Mouse (Mus musculus) megakaryocyte progenitor cell, adult 5-6 weeks (primary cell): ENCODE data around the gene Tnc. TPM values are rescaled to one million over a fixed set of nuclear protein-coding genes. Genes with fewer than 3 reads are reported as not detected.

Source experiments
- ATAC-seq: replicated peaks from 2 replicates; pipeline ENCODE4 v1.8.0; 2016; ENCODE audit warnings: mild to moderate bottlenecking, moderate TSS enrichment, inconsistent platforms; ENCODE audit not compliant: poor library complexity
- total RNA-seq, 2 experiments: library from RNA; stranded (forward) in 1 of 2; stranded (reverse) in 1 of 2; fragments of 157-497, 149-512 nt in 1 of 2; fragments of 200-1000 nt in 1 of 2; gene quantifications; 2 replicates each; pipeline versions ENCODE4 v1.2.3 to v1.2.4; 2015 to 2017

The Tnc gene
- total RNA-seq, 2 experiments from 2014 or later = 0.02 to 0.08 TPM

- ATAC-seq = no peak
Observed at GRCm38 (mm10) chr4:64029486-64029885, 17.3 kb downstream of the Tnc start.

DNA sequence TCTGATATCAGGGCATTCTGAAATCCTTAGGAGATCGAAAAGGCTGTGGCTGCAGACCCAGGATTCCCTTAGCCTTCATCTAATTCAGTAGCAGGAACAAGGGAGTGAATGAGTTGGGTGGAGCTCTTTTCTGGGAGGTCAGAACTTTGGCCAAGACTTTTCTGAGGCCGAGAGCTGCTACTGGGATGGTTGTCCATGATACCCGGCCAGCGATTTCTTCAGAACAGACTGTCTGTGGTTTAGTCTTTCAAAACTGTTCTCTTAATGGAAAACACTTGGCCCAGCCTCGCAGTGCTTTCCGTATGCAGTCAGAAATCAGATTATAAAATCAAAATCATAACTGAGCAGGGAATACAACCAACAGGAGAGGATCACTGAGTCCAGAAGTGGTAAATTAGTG, 21.2 kb downstream of the Tnc start:
- ATAC-seq = no peak

DNA sequence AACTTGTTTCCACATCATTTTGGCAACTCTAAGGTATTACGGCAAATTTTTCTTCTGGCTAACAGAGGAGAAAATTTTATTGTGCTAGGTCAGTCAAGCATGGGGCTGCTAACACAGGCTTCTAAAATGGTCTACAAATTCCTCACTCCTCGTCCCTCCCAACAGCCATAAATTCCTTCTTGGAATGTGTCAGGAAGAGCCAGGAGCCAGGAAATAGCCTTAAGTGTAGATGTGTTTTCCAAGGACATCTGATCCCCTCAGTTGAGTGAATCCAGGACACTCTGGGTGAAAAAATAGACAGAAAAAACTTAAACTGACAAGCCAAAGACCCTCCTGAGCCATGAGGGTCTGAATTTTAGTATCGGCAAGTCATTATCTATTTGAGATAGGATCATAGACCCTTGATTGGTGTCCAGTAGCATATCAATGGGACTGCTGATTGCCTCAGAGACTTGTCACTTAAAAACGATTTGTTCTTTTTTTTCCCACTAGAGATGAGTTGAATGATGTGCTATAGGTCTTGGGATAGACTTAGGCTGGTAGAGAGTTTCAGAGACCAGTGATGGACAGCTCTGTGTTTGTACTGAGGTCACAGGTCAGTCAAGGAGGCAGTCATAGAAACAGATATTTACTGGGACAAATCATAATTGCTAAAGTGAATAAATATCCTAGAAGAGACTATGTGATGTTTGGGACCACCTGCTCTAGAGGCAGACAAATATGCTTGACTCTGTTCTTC, 22.6 kb downstream of the Tnc start:
- no peak for ATAC-seq

DNA sequence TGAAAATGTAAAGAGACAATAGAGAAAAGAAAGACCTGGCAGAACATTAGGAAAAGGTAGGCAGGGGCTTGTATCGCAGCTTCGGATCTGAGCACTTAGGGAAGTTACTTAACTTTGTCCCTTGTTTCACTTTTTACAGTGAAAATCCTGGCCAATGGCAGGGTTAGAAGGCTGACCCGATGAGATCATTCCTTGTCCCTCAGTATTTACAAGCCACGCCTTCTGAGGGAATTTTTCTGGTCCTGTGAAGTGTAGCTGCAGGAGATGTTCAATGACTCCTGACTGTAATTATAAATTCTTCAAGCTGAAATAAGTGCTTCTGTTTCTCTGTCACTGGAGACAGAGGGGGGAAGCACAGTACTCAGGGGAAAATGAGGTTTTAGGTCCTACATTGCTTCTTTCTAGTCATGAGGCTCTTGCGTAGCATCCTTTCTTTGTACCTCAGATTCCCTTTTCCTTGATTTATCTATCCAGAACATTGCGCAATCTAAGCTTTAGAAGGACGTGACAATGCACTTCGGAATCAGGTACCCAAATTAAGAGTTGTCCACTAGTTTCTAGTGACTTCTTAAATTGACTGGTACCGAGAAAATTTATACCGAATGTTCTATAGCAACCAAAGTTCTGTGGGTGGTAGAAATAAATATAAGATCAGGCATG, 25.8 kb downstream of the Tnc start:
- ATAC-seq = no peak

- ATAC-seq = no peak
Observed at GRCm38 (mm10) chr4:64020151-64020550, 26.7 kb downstream of the Tnc start.

- ATAC-seq = no peak
Observed at GRCm38 (mm10) chr4:64011308-64011707, 35.5 kb downstream of the Tnc start.

DNA sequence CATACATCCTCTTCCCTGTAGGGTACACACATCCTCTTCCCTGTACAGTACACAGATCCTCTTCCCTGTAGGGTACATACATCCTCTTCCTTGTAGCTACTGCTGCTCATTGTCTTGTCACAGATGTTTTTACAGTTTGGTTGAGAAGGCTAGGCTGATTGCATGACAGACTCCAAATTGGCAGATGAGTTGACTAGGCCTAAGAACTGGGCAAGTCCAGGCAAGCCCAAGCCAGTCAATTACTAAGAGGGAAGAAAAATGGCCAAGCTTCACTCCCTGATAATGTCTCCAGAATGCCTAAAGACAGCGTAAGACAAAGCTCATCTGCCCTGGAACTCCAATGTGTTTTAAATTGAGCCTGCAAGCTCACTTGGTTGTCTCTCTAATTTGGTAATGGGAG, 36.9 kb downstream of the Tnc start:
- ATAC-seq = no peak

- ATAC-seq = no peak
Observed at GRCm38 (mm10) chr4:64005198-64005597, 41.6 kb downstream of the Tnc start.

GRCm38 (mm10) chr4:64003677-64004076, 43.1 kb downstream of the Tnc start:
- ATAC-seq = no peak

GRCm38 (mm10) chr4:64002168-64002567, 44.6 kb downstream of the Tnc start:
- ATAC-seq = no peak

DNA sequence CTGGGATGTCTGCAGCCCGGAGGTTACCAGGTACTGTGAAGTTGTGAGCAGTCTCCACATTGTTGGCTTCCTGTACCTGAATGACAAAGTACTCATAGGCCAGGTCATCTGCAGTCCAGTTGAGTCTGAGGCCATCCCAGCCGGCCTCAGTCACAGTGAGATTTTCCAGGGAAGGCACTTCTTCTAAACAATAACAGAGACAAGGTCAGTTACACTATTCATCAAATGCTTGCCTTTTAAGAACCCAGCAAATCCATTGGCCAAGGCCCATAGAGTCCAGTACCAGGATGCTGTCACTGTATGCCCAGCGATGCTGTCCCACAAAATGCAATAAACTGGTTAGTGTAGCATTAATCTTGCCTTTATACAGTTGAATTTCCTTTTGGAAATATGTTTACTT, 46.0 kb downstream of the Tnc start:
- no peak for ATAC-seq

- ATAC-seq = no peak
Observed at GRCm38 (mm10) chr4:64000293-64000692, 46.5 kb downstream of the Tnc start.

DNA sequence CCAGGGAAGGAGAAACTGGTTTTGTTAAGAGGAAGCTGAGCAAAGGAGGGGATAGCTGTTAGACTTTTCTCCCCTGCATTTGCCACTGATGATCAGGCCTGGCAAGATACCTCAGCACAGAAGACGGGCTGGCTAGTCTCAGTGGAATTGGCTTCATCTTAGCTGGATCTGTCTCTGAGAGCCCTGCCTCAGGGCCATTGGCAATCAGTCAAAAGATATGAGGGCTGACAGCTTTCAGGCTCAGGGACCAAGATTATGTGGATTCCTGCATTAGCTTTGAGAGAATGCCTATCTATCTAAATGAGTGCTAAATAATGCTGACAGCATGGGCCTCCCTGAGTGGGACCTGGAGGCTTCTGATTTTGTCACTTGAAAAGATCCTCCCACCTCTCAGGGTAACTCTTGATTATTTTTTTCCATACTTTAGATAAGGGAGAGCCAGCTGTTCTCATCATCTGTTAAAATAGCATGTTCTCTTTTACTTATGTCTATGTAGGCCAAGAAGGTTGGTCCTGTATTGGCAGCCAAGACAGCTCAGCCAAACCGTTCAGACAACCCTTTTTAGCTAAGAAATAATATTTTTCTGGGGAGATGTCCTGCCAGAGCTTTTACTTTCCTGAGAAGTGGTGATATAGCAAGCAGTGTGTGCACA, 53.2 kb downstream of the Tnc start:
- no peak for ATAC-seq

- ATAC-seq = no peak
Observed at GRCm38 (mm10) chr4:63990216-63990615, 56.6 kb downstream of the Tnc start.

DNA sequence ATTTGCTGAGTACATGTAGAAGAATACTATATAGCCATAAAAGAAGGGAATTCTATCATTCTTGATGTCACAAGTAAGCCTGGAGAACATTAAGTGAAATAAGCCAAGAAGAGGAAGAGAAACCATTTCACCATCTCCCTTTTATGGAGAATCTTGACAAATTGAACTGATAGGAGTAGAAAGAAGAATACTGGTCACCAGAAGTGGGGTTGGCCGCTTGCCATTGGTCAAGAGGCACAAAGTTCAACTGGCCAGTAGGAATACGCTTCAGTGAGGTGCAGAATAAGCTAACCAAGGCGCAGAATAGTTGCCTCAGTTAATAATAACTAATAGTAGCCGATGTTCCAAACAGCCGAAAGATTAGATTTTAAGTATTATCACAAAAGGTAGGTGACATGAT, 58.7 kb downstream of the Tnc start:
- ATAC-seq = peak; percentile 39; the same call in 1 of the 2 replicates

- no peak for ATAC-seq
Observed at GRCm38 (mm10) chr4:63986576-63986975, 60.2 kb downstream of the Tnc start.

- ATAC-seq = no peak
Observed at GRCm38 (mm10) chr4:63983098-63983445, 63.7 kb downstream of the Tnc start.

DNA sequence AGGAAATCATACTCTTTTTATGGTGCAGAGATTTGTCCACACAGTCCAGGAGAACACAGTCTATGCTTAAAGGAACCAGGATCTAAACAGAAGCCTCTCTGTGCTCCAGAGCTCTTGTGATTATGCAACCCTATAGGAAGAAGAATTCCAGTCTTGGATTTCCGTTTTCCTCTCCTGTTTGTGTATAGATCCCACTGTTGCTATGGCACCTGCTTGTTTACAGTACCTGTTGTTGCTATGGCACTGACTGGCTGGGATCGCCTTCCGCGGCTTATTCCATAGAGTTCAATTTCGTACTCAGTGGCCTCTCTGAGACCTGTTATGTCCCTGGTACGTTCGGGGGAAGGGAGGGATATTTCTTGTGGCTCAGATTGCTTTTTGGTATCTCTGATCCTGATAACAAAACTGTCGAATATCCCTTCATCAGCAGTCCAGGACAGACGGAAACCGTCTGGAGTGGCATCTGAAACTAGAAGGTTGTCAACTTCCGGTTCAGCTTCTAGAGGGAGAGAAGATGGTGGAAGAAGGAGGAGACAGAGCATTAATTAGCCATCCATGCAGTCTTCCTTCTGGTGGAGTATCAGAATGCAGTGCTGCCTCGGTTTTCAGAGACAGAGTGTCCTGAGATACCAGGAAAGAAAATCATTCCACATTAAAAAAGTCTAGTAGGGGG, 64.3 kb downstream of the Tnc start:
- no peak for ATAC-seq

GRCm38 (mm10) chr4:63980211-63980794, 66.5 kb downstream of the Tnc start:
- ATAC-seq = no peak

- no peak for ATAC-seq
Observed at GRCm38 (mm10) chr4:63979635-63980034, 67.2 kb downstream of the Tnc start.

DNA sequence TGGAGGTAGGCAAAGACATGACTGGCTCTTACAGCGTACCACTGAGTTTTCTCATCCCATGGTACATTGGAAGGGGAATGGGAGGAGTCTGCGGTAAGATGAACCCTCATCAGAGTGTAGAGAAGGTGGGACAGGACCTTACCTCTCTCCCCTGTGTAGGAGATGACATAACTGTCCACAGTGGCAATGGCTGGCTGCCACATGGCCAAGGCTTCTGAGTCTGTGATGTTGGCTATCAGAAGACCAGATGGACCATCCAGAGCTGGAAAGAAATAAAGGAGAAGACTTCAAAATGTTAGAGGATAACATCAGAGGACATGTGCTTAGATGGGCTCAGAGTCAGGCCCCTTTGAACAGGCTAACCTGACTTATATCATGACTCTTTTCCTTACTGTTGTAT, 74.3 kb downstream of the Tnc start:
- ATAC-seq = no peak
